Comparison of ENCODE assay signal across 27 mouse cellular contexts in the genomic region with DNA sequence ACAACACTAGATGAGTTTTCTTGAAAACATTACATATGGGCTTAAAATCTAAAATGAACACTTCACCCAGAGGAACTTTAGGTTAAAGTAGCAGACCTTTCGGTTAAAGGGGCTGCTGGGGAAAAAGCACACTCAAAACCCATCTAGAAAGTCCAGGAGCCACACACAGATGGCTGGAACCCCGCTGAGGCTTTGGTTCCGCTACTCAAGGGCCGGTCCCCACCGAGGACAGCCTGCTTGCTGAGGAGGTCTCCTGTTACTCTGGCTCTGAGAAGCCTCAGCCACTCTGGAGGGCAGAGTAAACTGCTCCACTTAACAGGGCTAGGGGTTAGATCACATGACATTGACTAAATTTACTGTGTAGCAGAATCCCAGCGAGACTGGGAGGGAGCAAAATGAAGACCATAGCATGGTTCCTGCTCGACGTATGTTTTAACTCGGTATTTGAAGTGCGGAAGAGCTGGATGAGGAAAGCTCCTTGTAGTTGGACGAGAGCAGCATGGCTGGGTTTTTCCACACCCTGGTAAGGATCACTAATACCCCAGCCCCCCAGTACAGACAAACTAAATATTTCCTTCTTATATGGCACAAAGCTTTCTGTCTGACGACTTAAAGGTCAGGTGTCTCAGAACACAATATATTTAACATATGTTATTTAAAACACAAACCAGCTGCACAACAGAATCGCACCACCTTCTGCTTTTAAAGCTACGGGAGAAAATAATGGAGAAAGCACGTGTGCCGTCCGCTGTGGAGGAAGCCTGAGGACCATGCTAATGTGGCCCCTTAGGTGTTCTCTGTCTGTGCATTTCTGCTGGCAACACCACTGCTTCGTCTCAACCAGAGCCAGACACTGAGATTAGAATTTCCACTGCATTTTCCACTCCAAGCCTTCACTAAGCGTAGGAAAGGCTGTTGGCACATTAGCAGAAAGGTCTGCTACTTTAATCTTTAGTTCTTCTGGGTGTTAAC. TPM values are rescaled to one million over a fixed set of nuclear protein-coding genes. Genes with fewer than 3 reads are reported as not detected.
DNase-seq lines count a peak whose midpoint lies in the region; ATAC-seq and TF ChIP-seq lines count a peak whose summit lies in the region.
"Had no signal": no experiment of that assay in that cellular context is flagged by ENCODE, and none has a peak within 500 bp of the region (broad histone marks: within the 10 kb centered on the region; RNA-seq: fewer than 3 reads in every experiment).

No protein-coding gene starts in this region.

- H3K27me3 ChIP-seq in heart, embryonic 10.5 days (ENCODE audit: insufficient read depth, poor library complexity, severe bottlenecking), result no peaks in the 10 kb centered on the region
- no peaks in the 10 kb centered on the region for H3K27me3 ChIP-seq in heart, adult 2 months (ENCODE audit: control insufficient read depth, insufficient read depth, low read length)
- H3K27me3 ChIP-seq in embryonic facial prominence, embryonic 15.5 days, result no peaks in the 10 kb centered on the region
- H3K27me3 ChIP-seq in limb, embryonic 14.5 days (ENCODE audit: control insufficient read depth, insufficient read depth, low read length), result no peaks in the 10 kb centered on the region
- H3K27me3 ChIP-seq: CH12.LX; kidney, embryonic 15.5 days; liver, embryonic 13.5 days; midbrain, embryonic 12.5 days; Patski had no signal

- no peaks in the 10 kb centered on the region for H3K9me3 ChIP-seq in heart, embryonic 10.5 days
- no peaks in the 10 kb centered on the region for H3K9me3 ChIP-seq in embryonic facial prominence, embryonic 15.5 days (replicated peaks)
- no peaks in the 10 kb centered on the region for H3K9me3 ChIP-seq in limb, embryonic 14.5 days (ENCODE audit: control insufficient read depth, low read length)
- H3K9me3 ChIP-seq: G1E; hindbrain, embryonic 10.5 days; kidney, embryonic 15.5 days; liver, embryonic 13.5 days; midbrain, embryonic 12.5 days had no signal

- 72% methylated on average over 19 of the region's 19 CpGs for WGBS in heart, embryonic 10.5 days
- WGBS in heart, adult 2 months, result 73% methylated on average over 19 of the region's 19 CpGs
- 40% methylated on average over 19 of the region's 19 CpGs for WGBS in embryonic facial prominence, embryonic 15.5 days
- whole genome bisulfite sequencing in limb, embryonic 14.5 days, result 44% methylated on average over 19 of the region's 19 CpGs

- peaks cover 45% of the 10 kb centered on the region for H3K36me3 ChIP-seq in heart, embryonic 10.5 days
- peaks cover 2% of the 10 kb centered on the region; the same call in 1 of the 2 replicates for H3K36me3 ChIP-seq in heart, adult 2 months (ENCODE audit: control insufficient read depth, insufficient read depth, low read length)
- H3K36me3 ChIP-seq in embryonic facial prominence, embryonic 15.5 days, result peaks cover 39% of the 10 kb centered on the region
- peaks cover 50% of the 10 kb centered on the region for H3K36me3 ChIP-seq in limb, embryonic 14.5 days (ENCODE audit: control insufficient read depth, insufficient read depth, low read length)

- H3K4me3 ChIP-seq in heart, embryonic 10.5 days, result no peak overlapping the region
- no peak overlapping the region for H3K4me3 ChIP-seq in heart, adult 2 months
- no peak overlapping the region for H3K4me3 ChIP-seq in embryonic facial prominence, embryonic 15.5 days (replicated peaks)
- H3K4me3 ChIP-seq in limb, embryonic 14.5 days (replicated peaks; ENCODE audit: low read length), result no peak overlapping the region
- H3K4me3 ChIP-seq: gastrocnemius, adult 2 months; hindbrain, embryonic 10.5 days; kidney, embryonic 15.5 days; liver, embryonic 13.5 days; midbrain, embryonic 12.5 days had no signal

- H3K4me2 ChIP-seq in embryonic facial prominence, embryonic 15.5 days (replicated peaks), result no peak overlapping the region
- H3K4me2 ChIP-seq in limb, embryonic 14.5 days (replicated peaks; ENCODE audit: low read depth, low read length, severe bottlenecking), result no peak overlapping the region
- H3K4me2 ChIP-seq: kidney, embryonic 15.5 days; liver, embryonic 13.5 days; midbrain, embryonic 12.5 days had no signal

- peaks cover 10% of the 10 kb centered on the region; the same call in 1 of the 2 replicates for H3K4me1 ChIP-seq in heart, embryonic 10.5 days
- no peaks in the 10 kb centered on the region; the same call in 1 of the 2 replicates for H3K4me1 ChIP-seq in heart, adult 2 months (ENCODE audit: control insufficient read depth, insufficient read depth, low read length)
- 0 out of 2 replicates have a peak, but pooled peaks cover 5% of the 10 kb centered on the region for H3K4me1 ChIP-seq in embryonic facial prominence, embryonic 15.5 days
- peaks cover 2% of the 10 kb centered on the region; the same call in 1 of the 2 replicates for H3K4me1 ChIP-seq in limb, embryonic 14.5 days (ENCODE audit: control insufficient read depth, insufficient read depth, low read length)
- H3K4me1 ChIP-seq: hindbrain, embryonic 10.5 days; kidney, embryonic 15.5 days had no signal

- intact Hi-C loops in heart, adult 2 months (cut with DNase I), result no loop called here

- peak; percentile 24; the same call in 1 of the 2 replicates for ATAC-seq in embryonic facial prominence, embryonic 15.5 days (ENCODE audit: insufficient number of reproducible peaks, low FRiP score, low TSS enrichment, low read depth)
- peak; percentile 70; the same call in 1 of the 2 replicates for ATAC-seq in limb, embryonic 14.5 days (ENCODE audit: low FRiP score, low read depth)
- ATAC-seq in erythroid progenitor cell, adult 5-6 weeks (replicated peaks; ENCODE audit: low FRiP score, poor library complexity, severe bottlenecking), result no peak
- ATAC-seq: intestine, embryonic 16.5 days; Patski had no signal

- H3K9ac ChIP-seq in heart, adult 2 months (ENCODE audit: low read depth, low read length), result no peak overlapping the region
- no peak overlapping the region for H3K9ac ChIP-seq in embryonic facial prominence, embryonic 15.5 days
- H3K9ac ChIP-seq in limb, embryonic 14.5 days (ENCODE audit: low read depth, low read length, severe bottlenecking), result no peak overlapping the region
- H3K9ac ChIP-seq: kidney, embryonic 15.5 days; liver, embryonic 13.5 days; midbrain, embryonic 12.5 days had no signal

- no peak for DNase-seq in heart, embryonic 10.5 days (ENCODE audit: low spot score)
- DNase-seq in heart, adult 2 months, result no peak
- peak; percentile 47 for DNase-seq in embryo, embryonic 11 days
- peak; percentile 53 for DNase-seq in limb, embryonic 14.5 days (ENCODE audit: low spot score)
- no peak for DNase-seq in T-cell, adult 2 months (ENCODE audit: low spot score)
- DNase-seq: adrenal gland, adult 2 months; B cell, adult 2 months; cerebellum, adult 11-12 months; layer of hippocampus, postnatal 36 days; liver, embryonic 13.5 days; lung, adult 2 months; lung, postnatal 14 days; thymus, adult 18-20 months; thymus, postnatal 36 days had no signal

- no peak for TF ChIP-seq CTCF in heart, adult 2 months (IDR thresholded peaks at IDR 0.05)

- 0 out of 2 replicates have a peak overlapping the region, but pooled peaks have one; percentile 42 for H3K27ac ChIP-seq in heart, embryonic 10.5 days
- no peak overlapping the region for H3K27ac ChIP-seq in heart, adult 2 months
- H3K27ac ChIP-seq in embryonic facial prominence, embryonic 15.5 days (replicated peaks), result peak overlapping the region; percentile 39; the same call in 1 of the 2 replicates
- H3K27ac ChIP-seq in limb, embryonic 14.5 days (replicated peaks; ENCODE audit: low read depth, low read length), result peak overlapping the region; percentile 43; the same call in 1 of the 2 replicates
- H3K27ac ChIP-seq: gastrocnemius, adult 2 months; hindbrain, embryonic 10.5 days; hindbrain, postnatal 0 days; kidney, embryonic 15.5 days; liver, embryonic 13.5 days; midbrain, embryonic 12.5 days had no signal

- no peaks in the 10 kb centered on the region for H3K79me2 ChIP-seq in heart, adult 2 months (replicated peaks; ENCODE audit: control insufficient read depth, insufficient read depth, low read length)

- no peak for TF ChIP-seq EP300 in heart, adult 2 months (IDR thresholded peaks at IDR 0.05; ENCODE audit: insufficient read depth, low read depth, low read length)

- TF ChIP-seq POLR2A in heart, adult 2 months (IDR thresholded peaks at IDR 0.05; ENCODE audit: insufficient read depth, low read depth, low read length), result no peak
- no peak for TF ChIP-seq POLR2A in limb, embryonic 14.5 days (IDR thresholded peaks at IDR 0.05; ENCODE audit: borderline replicate concordance, extremely low read depth, insufficient read depth, insufficient read length)

RNA-seq across cellular contexts. Expression of a gene that starts 50.8 kb away (rescaled TPM):
- 0.21 and 0.48 TPM in 2 replicates for polyA plus RNA-seq in heart, embryonic 10.5 days (2016; fragmentation: Nextera tagmentation; extraction: Ambion mirVana)
- 10 to 100 TPM; 17.9 to 20.8 TPM for total RNA-seq in heart, adult 2 months (2021)
- 63.3 and 79.6 TPM in 2 replicates for polyA plus RNA-seq in heart, adult 2 months (2012; rRNA removed)
- 4.5 and 5.5 TPM in 2 replicates for polyA plus RNA-seq in embryonic facial prominence, embryonic 15.5 days (2015; fragmentation: Nextera tagmentation; extraction: Ambion mirVana)
- polyA plus RNA-seq in limb, embryonic 14.5 days (2012; rRNA removed), result 23.0 and 27.9 TPM in 2 replicates
- polyA plus RNA-seq in limb, embryonic 14.5 days (2014; fragmentation: Nextera tagmentation; extraction: Ambion mirVana), result 3.5 and 4.4 TPM in 2 replicates
- not detected in 2 replicates for total RNA-seq in erythroid progenitor cell, adult 5-6 weeks (2015; ENCODE audit: low replicate concordance)
- 0.13 TPM in 1 of 2 replicates, not detected in the other for total RNA-seq in erythroid progenitor cell, adult 5-6 weeks (2017; ENCODE audit: low replicate concordance)
- total RNA-seq: G1E; granulocyte monocyte progenitor cell, adult 5-6 weeks; monocyte, adult 5-6 weeks had no signal
- polyA plus RNA-seq: G1E had no signal

Comparison
In these comparisons a context has a peak if more than half of its experiments do, and no peak if none do; other contexts are left out.
1. DNase-seq: peak in embryo, embryonic 11 days (single experiment) and limb, embryonic 14.5 days (single experiment); none in heart, embryonic 10.5 days (single experiment), heart, adult 2 months (0 of 2) and T-cell, adult 2 months (single experiment).